Mouse (Mus musculus) ES-Bruce4 (cell line): ENCODE measurements at regions not wholly inside any gene's neighbourhood (a gene's known extent, or its start where the extent isn't known, plus 50 kb on each side); places are given as distances from the start of the nearest gene placed in this dataset.
"Not testable (repeated sequence)": the region's sequence is repeated elsewhere in the genome, so short reads cannot be mapped to it uniquely, and the experiment has no call there.

Experiments
- H3K27ac ChIP-seq: 2 replicates; pipeline ENCODE4 v1.5.1; 2012; ENCODE audit warnings: low read length, inconsistent platforms; ENCODE audit not compliant: insufficient read depth
- H3K27me3 ChIP-seq: 2 replicates; pipeline ENCODE4 v1.6.1; 2012; ENCODE audit warnings: mild to moderate bottlenecking, low read length, inconsistent platforms; ENCODE audit not compliant: control insufficient read depth, poor library complexity, insufficient read depth, severe bottlenecking
- H3K36me3 ChIP-seq: 2 replicates; pipeline ENCODE4 v1.6.1; 2012; ENCODE audit warnings: inconsistent platforms, mild to moderate bottlenecking, low read length, moderate library complexity; ENCODE audit not compliant: control insufficient read depth, poor library complexity, insufficient read depth, severe bottlenecking
- H3K4me1 ChIP-seq: one replicate; pipeline ENCODE4 v1.8.1; 2011; ENCODE audit warnings: low read length; ENCODE audit not compliant: control insufficient read depth, insufficient read depth
- H3K4me3 ChIP-seq: 2 replicates; pipeline ENCODE4 v1.5.1; 2011; ENCODE audit warnings: low read depth, mild to moderate bottlenecking, low read length
- H3K9ac ChIP-seq: 2 replicates; pipeline ENCODE4 v1.6.1; 2012; ENCODE audit warnings: low read depth, mild to moderate bottlenecking, inconsistent platforms; ENCODE audit not compliant: poor library complexity, severe bottlenecking
- H3K9me3 ChIP-seq: replicated peaks from 2 replicates; pipeline ENCODE4 v1.6.1; 2012; ENCODE audit warnings: mild to moderate bottlenecking, low read length, inconsistent platforms; ENCODE audit not compliant: control insufficient read depth, poor library complexity, insufficient read depth, severe bottlenecking
- CTCF ChIP-seq: IDR thresholded peaks from one replicate; pipeline ENCODE4 v1.8.1; 2011; ENCODE audit warnings: low read depth, low read length
- EP300 ChIP-seq: IDR thresholded peaks from 2 replicates; pipeline ENCODE4 v1.6.1; 2011; ENCODE audit warnings: low read depth, low read length; ENCODE audit not compliant: insufficient read depth
- POLR2A ChIP-seq: IDR thresholded peaks from one replicate; pipeline ENCODE4 v1.8.1; 2011; ENCODE audit warnings: low read length; ENCODE audit not compliant: insufficient read depth

- Histone ChIP-seq H3K4me1 (no peaks in the 10 kb centered on the region), H3K36me3 (no peaks in the 10 kb centered on the region), H3K9ac (no peak overlapping the region), H3K4me3 (no peak overlapping the region), H3K27me3 (no peaks in the 10 kb centered on the region), H3K9me3 (no peaks in the 10 kb centered on the region), H3K27ac (no peak overlapping the region)
- TF ChIP-seq POLR2A = no peak
- no peak for TF ChIP-seq EP300
- TF ChIP-seq CTCF = no peak
Measured at GRCm38 (mm10) chr14:71561906-71562305, 929.7 kb downstream of the Gm9195 start.

GRCm38 (mm10) chr14:71554324-71554723, 937.3 kb downstream of the Gm9195 start:
- not testable (repeated sequence) for H3K27me3 ChIP-seq, H3K36me3 ChIP-seq, H3K4me3 ChIP-seq, H3K9me3 ChIP-seq, H3K9ac ChIP-seq, H3K27ac ChIP-seq, H3K4me1 ChIP-seq

- no peak overlapping the region for H3K4me3 ChIP-seq
- no peak overlapping the region for H3K27ac ChIP-seq
- no peak overlapping the region for H3K9ac ChIP-seq
- no peaks in the 10 kb centered on the region for H3K27me3 ChIP-seq
- TF ChIP-seq CTCF = no peak
- TF ChIP-seq POLR2A = no peak
- no peak for TF ChIP-seq EP300
- no peaks in the 10 kb centered on the region for H3K36me3 ChIP-seq
- H3K9me3 ChIP-seq = no peaks in the 10 kb centered on the region; the same call in 1 of the 2 replicates
- H3K4me1 ChIP-seq = no peaks in the 10 kb centered on the region
Measured at GRCm38 (mm10) chr14:71543580-71543979, 943.9 kb upstream of the Fam160b2 start.

GRCm38 (mm10) chr14:71532074-71532659, 932.5 kb upstream of the Fam160b2 start:
- Histone ChIP-seq H3K9ac (no peak overlapping the region), H3K36me3 (no peaks in the 10 kb centered on the region), H3K27me3 (no peaks in the 10 kb centered on the region), H3K9me3 (no peaks in the 10 kb centered on the region), H3K27ac (no peak overlapping the region), H3K4me1 (no peaks in the 10 kb centered on the region), H3K4me3 (no peak overlapping the region)
- no peak for TF ChIP-seq POLR2A
- TF ChIP-seq EP300 = no peak
- no peak for TF ChIP-seq CTCF

- Histone ChIP-seq H3K27ac (no peak overlapping the region), H3K27me3 (no peaks in the 10 kb centered on the region), H3K9ac (no peak overlapping the region), H3K9me3 (no peaks in the 10 kb centered on the region), H3K36me3 (no peaks in the 10 kb centered on the region), H3K4me3 (no peak overlapping the region), H3K4me1 (no peaks in the 10 kb centered on the region)
- no peak for TF ChIP-seq CTCF
- TF ChIP-seq POLR2A = no peak
- no peak for TF ChIP-seq EP300
Measured at GRCm38 (mm10) chr14:71531298-71531697, 931.7 kb upstream of the Fam160b2 start.

- no peak overlapping the region for H3K27ac ChIP-seq
- H3K9me3 ChIP-seq = no peaks in the 10 kb centered on the region
- no peak for TF ChIP-seq CTCF
- no peak for TF ChIP-seq EP300
- TF ChIP-seq POLR2A = no peak
- no peaks in the 10 kb centered on the region for H3K36me3 ChIP-seq
- H3K4me1 ChIP-seq = no peaks in the 10 kb centered on the region
- H3K4me3 ChIP-seq = no peak overlapping the region
- H3K27me3 ChIP-seq = no peaks in the 10 kb centered on the region; the same call in 1 of the 2 replicates
- H3K9ac ChIP-seq = no peak overlapping the region
Measured at GRCm38 (mm10) chr14:71530421-71530820, 930.8 kb upstream of the Fam160b2 start.
